Mouse (Mus musculus) liver, embryonic 14.5 days (tissue): ENCODE results near the gene Ccdc65.

Experiments
- CTCF ChIP-seq: IDR thresholded peaks from 2 replicates; pipeline ENCODE4 v1.5.1; 2016; ENCODE audit warnings: antibody characterized with exemption, low read depth, control low read depth
- EP300 ChIP-seq: IDR thresholded peaks from 2 replicates; pipeline ENCODE4 v1.6.1; 2016; ENCODE audit warnings: antibody characterized with exemption, low read depth

- TF ChIP-seq EP300 (no peak), CTCF (no peak)
Observed at GRCm38 (mm10) chr15:98722191-98722590, 14.2 kb downstream of the Ccdc65 start.
